Mouse (Mus musculus): ENCODE data around the gene Mapk8ip1. TPM values are rescaled to one million over a fixed set of nuclear protein-coding genes. Genes with fewer than 3 reads are reported as not detected.

The Mapk8ip1 gene
- polyA plus RNA-seq, 1 experiment = 18.3 TPM

GRCm38 (mm10) chr2:92437366-92437765 is 36.3 kb upstream of the Mapk8ip1 start:
- TF ChIP-seq CTCF (IDR thresholded peaks at IDR 0.05; ENCODE audit: insufficient read depth, low read length) (no peak), POLR2A (IDR thresholded peaks at IDR 0.05; ENCODE audit: borderline replicate concordance, extremely low read depth, low read depth, low read length) (no peak)
- no peak overlapping the region for H3K4me3 ChIP-seq (replicated peaks; ENCODE audit: extremely low read depth, low read depth, low read length)
- DNase-seq = no peak
- H3K4me1 ChIP-seq (ENCODE audit: control insufficient read depth, insufficient read depth, low read length) = peaks cover 14% of the 10 kb centered on the region
- WGBS = 59% methylated on average over 4 of the region's 4 CpGs

- no peak for DNase-seq
- Histone ChIP-seq H3K4me3 (replicated peaks; ENCODE audit: extremely low read depth, low read depth, low read length) (no peak overlapping the region), H3K4me1 (ENCODE audit: control insufficient read depth, insufficient read depth, low read length) (peaks cover 30% of the 10 kb centered on the region)
- WGBS = 46% methylated on average over 6 of the region's 6 CpGs
- TF ChIP-seq POLR2A (IDR thresholded peaks at IDR 0.05; ENCODE audit: borderline replicate concordance, extremely low read depth, low read depth, low read length) (no peak), CTCF (IDR thresholded peaks at IDR 0.05; ENCODE audit: insufficient read depth, low read length) (no peak)
Observed at GRCm38 (mm10) chr2:92435023-92435422, 34.0 kb upstream of the Mapk8ip1 start.

- no peak for DNase-seq
- WGBS = 4% methylated on average over 12 of the region's 12 CpGs
- Histone ChIP-seq H3K4me1 (ENCODE audit: control insufficient read depth, insufficient read depth, low read length) (peaks cover 34% of the 10 kb centered on the region), H3K4me3 (replicated peaks; ENCODE audit: extremely low read depth, low read depth, low read length) (peak overlapping the region; percentile 66)
- TF ChIP-seq POLR2A (IDR thresholded peaks at IDR 0.05; ENCODE audit: borderline replicate concordance, extremely low read depth, low read depth, low read length) (no peak), CTCF (IDR thresholded peaks at IDR 0.05; ENCODE audit: insufficient read depth, low read length) (no peak)
Observed at GRCm38 (mm10) chr2:92434375-92434745, 33.3 kb upstream of the Mapk8ip1 start.

- H3K4me3 ChIP-seq (replicated peaks; ENCODE audit: extremely low read depth, low read depth, low read length) = peak within 1 kb of the TSS; percentile 97
- H3K4me1 ChIP-seq (ENCODE audit: control insufficient read depth, insufficient read depth, low read length) = peaks cover 36% of the 10 kb centered on the region
- WGBS = under 1% methylated on average over 76 of the region's 76 CpGs
- TF ChIP-seq POLR2A (IDR thresholded peaks at IDR 0.05; ENCODE audit: borderline replicate concordance, extremely low read depth, low read depth, low read length) (peak; percentile 91), CTCF (IDR thresholded peaks at IDR 0.05; ENCODE audit: insufficient read depth, low read length) (no peak)
- peak; percentile 98 for DNase-seq
Observed at GRCm38 (mm10) chr2:92433578-92434374, 32.7 kb upstream of the Mapk8ip1 start, which contains the start of gene Cry2. Cry2 (minus strand) TSS chr2:92434043.

- H3K4me1 ChIP-seq (ENCODE audit: control insufficient read depth, insufficient read depth, low read length) = peaks cover 41% of the 10 kb centered on the region
- 18% methylated on average over 17 of the region's 17 CpGs for WGBS
- peak; percentile 74 for DNase-seq
- H3K4me3 ChIP-seq (replicated peaks; ENCODE audit: extremely low read depth, low read depth, low read length) = peak overlapping the region; percentile 97
- TF ChIP-seq POLR2A (IDR thresholded peaks at IDR 0.05; ENCODE audit: borderline replicate concordance, extremely low read depth, low read depth, low read length) (0 out of 2 replicates have a peak, but pooled peaks have one; percentile 5), CTCF (IDR thresholded peaks at IDR 0.05; ENCODE audit: insufficient read depth, low read length) (no peak)
Observed at GRCm38 (mm10) chr2:92432299-92433295, 31.5 kb upstream of the Mapk8ip1 start.

- no peak for TF ChIP-seq POLR2A (IDR thresholded peaks at IDR 0.05; ENCODE audit: borderline replicate concordance, extremely low read depth, low read depth, low read length)
- no peak for TF ChIP-seq CTCF (IDR thresholded peaks at IDR 0.05; ENCODE audit: insufficient read depth, low read length)
- Histone ChIP-seq H3K4me3 (replicated peaks; ENCODE audit: extremely low read depth, low read depth, low read length) (peak overlapping the region; percentile 97), H3K4me1 (ENCODE audit: control insufficient read depth, insufficient read depth, low read length) (peaks cover 48% of the 10 kb centered on the region)
- 29% methylated on average over 11 of the region's 11 CpGs for WGBS
- no peak for DNase-seq
Observed at GRCm38 (mm10) chr2:92431611-92432179, 30.6 kb upstream of the Mapk8ip1 start.

GRCm38 (mm10) chr2:92430723-92431541 is 29.9 kb upstream of the Mapk8ip1 start:
- 40% methylated on average over 21 of the region's 21 CpGs for WGBS
- TF ChIP-seq POLR2A (IDR thresholded peaks at IDR 0.05; ENCODE audit: borderline replicate concordance, extremely low read depth, low read depth, low read length) (0 out of 2 replicates have a peak, but pooled peaks have one; percentile 12), CTCF (IDR thresholded peaks at IDR 0.05; ENCODE audit: insufficient read depth, low read length) (no peak)
- peaks cover 53% of the 10 kb centered on the region for H3K4me1 ChIP-seq (ENCODE audit: control insufficient read depth, insufficient read depth, low read length)

GRCm38 (mm10) chr2:92430089-92430488 is 29.0 kb upstream of the Mapk8ip1 start:
- H3K4me1 ChIP-seq (ENCODE audit: control insufficient read depth, insufficient read depth, low read length) = peaks cover 61% of the 10 kb centered on the region
- WGBS = 38% methylated on average over 2 of the region's 2 CpGs
- no peak for DNase-seq
- H3K4me3 ChIP-seq (replicated peaks; ENCODE audit: extremely low read depth, low read depth, low read length) = no peak overlapping the region
- TF ChIP-seq CTCF (IDR thresholded peaks at IDR 0.05; ENCODE audit: insufficient read depth, low read length) = no peak
- no peak for TF ChIP-seq POLR2A (IDR thresholded peaks at IDR 0.05; ENCODE audit: borderline replicate concordance, extremely low read depth, low read depth, low read length)

More at GRCm38 (mm10) chr2:92430723-92431541, 29.9 kb upstream of the Mapk8ip1 start:
- peak overlapping the region; percentile 97 for H3K4me3 ChIP-seq (replicated peaks; ENCODE audit: extremely low read depth, low read depth, low read length)
- DNase-seq = peak; percentile 56
